Mouse (Mus musculus) 416B (cell line): ENCODE data around the gene Krt88.

Experiments
- DNase-seq: peaks from one replicate; pipeline ENCODE4 v3.0.0; 2011; ENCODE audit warnings: low read depth

The Krt88 gene

DNA sequence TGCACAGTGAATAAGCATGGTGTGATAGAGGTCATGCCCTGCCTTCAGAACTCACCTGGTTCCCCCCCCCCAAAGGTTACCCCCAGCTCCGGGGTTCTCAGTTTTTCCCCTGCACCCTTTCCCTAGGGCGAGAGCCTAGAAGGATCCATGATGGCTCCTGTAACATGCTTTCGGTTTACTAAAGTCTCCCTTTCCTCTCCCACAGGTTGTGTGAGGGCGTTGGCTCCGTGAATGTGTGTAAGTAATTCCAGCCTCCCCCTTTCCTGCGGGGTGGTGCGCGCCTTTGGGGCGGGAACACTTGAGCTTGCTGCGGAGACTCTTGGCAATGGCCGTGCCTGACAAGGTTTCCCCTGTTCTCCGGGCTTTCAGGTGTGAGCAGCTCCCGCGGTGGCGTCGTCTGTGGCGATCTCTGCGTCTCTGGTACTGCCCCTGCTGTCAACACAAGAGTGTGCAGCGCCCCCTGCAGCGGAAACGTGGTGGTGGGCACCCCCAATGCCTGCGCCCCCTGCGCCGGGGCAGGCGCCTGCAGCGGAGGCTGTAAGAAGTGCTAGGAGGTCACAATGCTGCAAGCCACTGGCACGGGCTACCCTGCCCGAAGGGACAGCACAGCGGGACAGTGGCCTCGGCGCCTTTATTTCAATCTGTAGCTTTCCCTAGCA, 31.6 kb downstream of the Krt88 start:
- no peak for DNase-seq

DNA sequence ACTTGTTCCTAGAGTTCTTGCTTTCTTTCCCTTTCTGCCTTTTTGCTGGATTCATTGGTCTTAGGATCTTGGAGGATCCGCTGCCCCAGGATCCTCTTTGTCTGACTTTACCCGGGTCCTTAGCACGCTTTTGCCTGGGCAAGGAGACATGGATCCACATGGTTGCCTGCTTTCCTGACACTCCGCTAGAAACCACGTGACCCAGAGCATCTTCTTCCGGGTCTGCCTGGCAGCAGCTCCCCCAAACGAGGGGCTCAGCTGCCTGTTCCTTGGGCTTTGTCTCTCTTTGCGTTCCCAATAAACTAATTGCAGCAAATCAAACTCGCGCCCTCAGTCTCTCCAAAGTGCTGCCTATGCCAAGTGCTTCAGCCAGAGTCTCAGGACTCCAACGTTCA, 32.1 kb downstream of the Krt88 start:
- DNase-seq = no peak

DNA sequence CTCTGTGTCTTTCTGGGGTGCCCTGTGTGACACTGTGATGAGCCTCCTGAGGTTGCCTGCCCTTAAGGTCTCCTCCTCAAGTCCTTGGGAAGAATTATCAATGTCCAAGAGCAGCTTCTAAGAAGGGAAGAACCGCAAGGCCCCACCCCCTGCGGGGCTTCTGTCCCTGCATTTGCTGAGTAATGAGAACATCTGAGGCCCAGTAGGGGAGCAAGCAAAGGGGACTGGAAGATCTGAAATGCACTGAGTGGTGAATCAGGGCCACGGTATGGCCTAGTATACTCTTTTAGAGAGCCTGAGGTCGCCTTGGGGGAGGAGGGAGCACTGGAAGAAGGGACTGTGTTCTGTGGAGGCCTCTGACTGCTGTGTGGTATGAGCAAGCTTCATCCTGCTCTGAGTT, 34.5 kb downstream of the Krt88 start:
- no peak for DNase-seq

DNA sequence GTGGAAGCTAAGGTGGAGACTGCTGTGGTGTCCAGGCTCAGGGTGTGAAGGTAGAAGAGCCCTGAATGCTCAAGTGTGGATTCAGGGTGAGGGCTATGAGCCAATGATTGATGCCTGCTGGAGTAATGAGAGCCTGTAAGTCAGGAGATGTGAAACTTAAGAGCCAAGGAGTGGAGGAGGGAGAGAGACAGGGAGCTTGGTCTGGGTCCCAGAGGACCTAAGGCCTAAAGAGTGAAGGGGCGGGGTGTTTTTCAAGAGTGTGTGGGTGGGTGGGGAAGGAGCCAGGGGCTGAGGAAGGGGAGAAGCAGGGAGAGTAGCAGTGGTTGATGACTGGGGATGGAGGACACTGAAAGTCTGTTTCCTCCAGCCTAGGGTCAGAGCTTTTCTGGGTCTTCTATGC, 36.1 kb downstream of the Krt88 start:
- DNase-seq = no peak

DNA sequence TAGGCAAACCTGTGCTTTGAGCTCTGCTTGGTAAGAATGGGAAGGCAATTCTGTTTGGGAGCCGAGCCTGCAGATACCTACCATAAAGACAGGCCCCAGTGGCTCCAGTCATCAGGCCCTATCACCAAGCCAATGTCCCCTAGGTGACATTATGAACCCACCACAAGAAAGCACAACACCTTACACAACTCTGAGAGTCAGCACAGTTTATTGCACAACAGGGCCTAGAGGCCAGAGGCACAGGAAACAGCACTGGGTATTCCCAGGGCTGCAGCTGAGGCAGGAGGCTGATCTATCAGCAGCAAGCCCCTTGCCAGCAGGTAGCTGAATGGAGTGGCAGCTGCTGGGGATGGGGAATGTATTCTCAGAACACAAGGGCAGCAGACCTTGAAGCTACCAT, 37.4 kb downstream of the Krt88 start:
- DNase-seq = peak; percentile 62

DNA sequence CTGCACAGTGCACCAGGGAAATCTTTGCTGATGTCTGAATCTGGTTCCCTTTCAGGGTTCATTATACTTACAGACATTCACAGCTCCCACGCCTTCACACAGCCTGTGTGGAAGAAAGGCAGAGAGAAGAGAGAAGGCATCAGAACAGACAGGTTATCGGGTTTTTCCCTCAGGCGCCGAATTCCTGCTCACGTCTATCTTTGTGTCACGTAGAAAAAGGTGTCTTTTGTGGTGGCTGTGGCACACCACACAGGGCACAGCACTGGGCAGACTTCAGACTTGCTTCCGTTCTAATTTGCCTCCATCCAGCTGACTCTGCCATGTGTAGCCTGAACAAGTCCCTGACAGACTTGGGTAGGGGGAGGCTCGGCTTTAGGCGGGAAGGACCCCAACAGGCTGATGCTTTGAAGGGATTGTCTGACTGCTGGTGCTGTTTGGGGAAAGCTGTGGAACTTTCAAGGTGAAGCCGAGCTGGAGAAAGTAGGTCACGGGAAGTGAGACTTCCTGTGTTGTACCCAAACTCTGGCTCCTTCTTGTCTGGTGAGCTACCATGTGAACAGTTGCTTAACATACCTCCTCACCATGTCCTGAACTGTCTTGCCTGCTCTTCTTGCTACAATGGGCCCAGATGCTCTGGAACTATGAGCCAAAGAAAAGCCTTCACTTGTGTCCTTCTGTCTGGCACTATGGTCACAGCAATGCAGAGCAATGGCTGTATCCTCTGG, 38.5 kb downstream of the Krt88 start:
- peak; percentile 43 for DNase-seq

DNA sequence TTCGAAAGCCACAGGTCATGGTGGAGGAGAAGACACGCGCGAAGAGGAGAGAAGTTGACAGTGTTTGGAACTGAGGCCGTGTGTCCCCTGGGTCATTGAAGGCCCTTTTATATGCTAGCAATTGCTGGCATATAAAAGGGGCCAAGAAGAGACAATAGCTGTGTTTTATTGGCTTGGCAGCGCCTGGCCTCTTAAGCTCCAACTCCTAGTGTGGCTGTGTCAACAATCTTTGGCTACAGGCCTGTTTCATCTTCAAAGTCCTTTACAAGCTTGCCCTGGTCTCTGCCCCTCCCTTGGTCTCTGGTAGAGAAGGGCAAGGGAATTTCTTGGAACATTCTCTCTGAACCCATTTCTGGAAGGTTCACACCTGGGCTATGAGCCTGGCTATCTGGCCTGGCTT, 43.9 kb downstream of the Krt88 start, which contains the start of gene Krt83:
Gene Krt83 (minus strand): TSS at position 82 of the 400 bp plus-strand sequence.
- no peak for DNase-seq

DNA sequence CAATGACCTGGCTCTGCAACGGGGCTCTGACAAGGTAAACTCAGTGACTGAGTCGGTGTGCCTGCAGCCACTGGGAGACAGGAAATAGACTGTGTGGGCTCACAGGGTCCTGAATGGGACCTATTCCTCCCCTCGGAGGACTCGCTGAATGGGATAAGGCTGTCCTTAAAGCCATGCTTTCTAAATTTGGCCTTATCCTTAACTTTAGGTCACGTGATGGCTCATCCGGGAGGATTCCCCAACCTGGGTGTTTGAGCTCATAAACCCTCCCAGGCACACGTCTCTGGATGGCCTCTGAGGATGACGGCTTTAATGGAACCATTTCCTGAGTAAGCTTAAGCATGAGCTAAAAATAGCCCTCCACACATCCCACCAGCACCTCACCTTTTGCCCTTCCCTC, 45.2 kb downstream of the Krt88 start:
- DNase-seq = no peak

DNA sequence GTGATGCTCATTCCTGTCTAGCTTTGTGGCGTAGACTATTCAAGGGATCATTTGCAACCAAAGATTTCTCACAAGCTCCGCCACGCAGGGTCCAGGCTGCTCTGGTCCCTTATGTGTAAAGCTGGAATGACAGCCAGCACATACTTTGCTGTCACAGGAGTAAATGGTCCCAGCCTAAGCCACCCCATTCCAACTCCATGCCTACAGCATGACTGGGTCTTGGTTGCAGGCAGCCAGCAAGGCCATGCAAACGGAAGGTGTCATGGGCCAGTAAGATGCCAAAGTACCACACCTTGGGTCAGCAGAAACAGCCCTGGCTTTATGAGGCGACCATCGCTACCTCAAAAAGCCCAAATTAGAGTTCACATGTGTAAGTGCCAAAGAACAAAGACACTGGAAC, 46.2 kb downstream of the Krt88 start:
- no peak for DNase-seq

DNA sequence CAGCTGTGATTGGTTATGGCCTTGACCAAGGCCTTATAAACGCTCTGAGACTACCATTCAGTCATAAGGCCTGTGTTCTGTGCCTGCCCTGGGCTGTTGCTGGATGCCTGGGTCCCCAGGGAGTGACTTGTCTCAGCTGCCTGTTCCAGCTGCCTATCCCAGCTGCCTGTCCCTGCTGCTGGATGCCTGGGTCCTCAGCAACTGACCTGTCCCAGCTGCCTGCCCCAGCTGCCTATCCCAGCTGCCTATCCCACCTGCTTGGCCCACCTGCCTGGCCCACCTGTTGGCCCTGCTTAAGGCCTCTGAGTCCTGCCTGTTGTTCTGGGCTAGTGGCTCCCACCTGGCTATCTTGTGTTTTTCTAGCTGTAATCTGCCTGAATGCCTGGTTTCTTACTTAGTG, 46.7 kb downstream of the Krt88 start:
- no peak for DNase-seq

DNA sequence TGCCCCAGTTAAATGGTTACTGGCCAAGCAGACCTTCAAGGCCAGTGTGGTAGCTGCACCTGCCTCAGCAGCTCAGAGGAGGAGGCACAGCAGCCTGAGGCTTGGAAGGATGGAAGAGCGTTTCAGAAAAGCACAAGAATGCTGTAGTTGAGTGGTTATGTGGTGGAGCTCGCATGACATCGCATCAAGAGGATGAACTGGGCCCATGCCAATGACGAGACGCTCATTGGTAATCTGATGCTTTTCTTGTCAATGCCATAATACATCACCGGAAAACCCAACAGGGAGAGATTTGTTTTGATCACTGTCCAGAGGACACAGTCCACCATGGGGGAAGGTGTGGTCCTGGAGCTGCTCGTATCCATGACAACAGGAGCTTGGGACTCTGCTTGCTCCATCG, 47.7 kb downstream of the Krt88 start:
- DNase-seq = no peak

DNA sequence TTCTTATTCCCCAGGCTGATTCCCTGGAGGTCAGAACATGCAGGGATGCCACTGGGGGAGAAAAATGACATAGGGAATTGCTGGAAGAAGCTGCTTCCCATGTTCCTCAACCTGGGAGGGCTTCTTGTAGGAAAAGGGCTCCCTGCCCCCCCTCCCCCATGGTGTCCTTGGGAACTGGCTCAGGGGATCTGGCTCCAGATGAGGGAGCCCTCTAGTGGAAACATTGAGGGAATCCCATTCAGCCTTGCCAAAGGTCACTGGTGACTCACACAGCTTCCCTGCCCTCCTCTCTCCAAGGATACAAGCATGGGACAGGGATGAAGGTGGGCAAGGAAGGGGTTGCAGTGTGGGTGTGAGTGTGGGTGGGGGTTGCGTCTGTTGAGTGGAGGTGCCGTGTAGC, 49.6 kb downstream of the Krt88 start:
- DNase-seq = peak; percentile 48
